Mouse (Mus musculus): ENCODE results near the gene Hgd. TPM values are rescaled to one million over a fixed set of nuclear protein-coding genes. Genes with fewer than 3 reads are reported as not detected.
A peak's percentile ranks its signal among the peaks of the same experiment; 100 is the strongest.
"Not testable (repeated sequence)": the region's sequence is repeated elsewhere in the genome, so short reads cannot be mapped to it uniquely, and the experiment has no call there.

Hgd gene
- total RNA-seq, 2 experiments from 2014 or later, result not detected

- DNase-seq, result no peak
- intact Hi-C loops (cut with DNase I), result no loop called here
Observed at GRCm38 (mm10) chr16:37622919-37623318, 43.0 kb downstream of the Hgd start.

GRCm38 (mm10) chr16:37626388-37626949 is 46.5 kb downstream of the Hgd start:
- no peak for DNase-seq
- intact Hi-C loops (cut with DNase I), result no loop called here

- intact Hi-C loops (cut with DNase I), result no loop called here
- DNase-seq, result no peak
Observed at GRCm38 (mm10) chr16:37628336-37628735, 48.4 kb downstream of the Hgd start.

- intact Hi-C loops (cut with DNase I), result no loop called here
- no peak for DNase-seq
Observed at GRCm38 (mm10) chr16:37629011-37629410, 49.1 kb downstream of the Hgd start.

GRCm38 (mm10) chr16:37634578-37634977 is 54.6 kb downstream of the Hgd start:
- no peak for DNase-seq
- intact Hi-C loops (cut with DNase I), result no loop called here

- intact Hi-C loops (cut with DNase I), result no loop called here
- no peak for DNase-seq
Observed at GRCm38 (mm10) chr16:37635095-37635494, 55.1 kb downstream of the Hgd start.

GRCm38 (mm10) chr16:37636107-37636506 is 56.2 kb downstream of the Hgd start:
- DNase-seq, result no peak
- intact Hi-C loops (cut with DNase I), result no loop called here

GRCm38 (mm10) chr16:37637802-37638201 is 57.8 kb downstream of the Hgd start:
- DNase-seq, result no peak
- intact Hi-C loops (cut with DNase I), result no loop called here

- DNase-seq; intact Hi-C loops (cut with DNase I): not testable (repeated sequence)
Observed at GRCm38 (mm10) chr16:37640522-37640921, 60.6 kb downstream of the Hgd start.

- intact Hi-C loops (cut with DNase I), result no loop called here
- no peak for DNase-seq
Observed at GRCm38 (mm10) chr16:37644486-37644885, 64.5 kb downstream of the Hgd start.

- no peak for DNase-seq
- intact Hi-C loops (cut with DNase I), result loop anchor here (5.0 kb wide), 1 partner anchor 113 kb away; no protein-coding TSS in a partner anchor
Observed at GRCm38 (mm10) chr16:37645211-37645610, 65.3 kb downstream of the Hgd start.

- intact Hi-C loops (cut with DNase I), result loop anchor here (5.0 kb wide), 1 partner anchor 113 kb away; no protein-coding TSS in a partner anchor
- DNase-seq, result no peak
Observed at GRCm38 (mm10) chr16:37645799-37646198, 65.8 kb downstream of the Hgd start.

GRCm38 (mm10) chr16:37647067-37647466 is 67.1 kb downstream of the Hgd start:
- intact Hi-C loops (cut with DNase I), result loop anchor here (5.0 kb wide), 1 partner anchor 115 kb away; no protein-coding TSS in a partner anchor
- no peak for DNase-seq

- no peak for DNase-seq
- intact Hi-C loops (cut with DNase I), result loop anchor here (5.0 kb wide), 1 partner anchor 116 kb away; no protein-coding TSS in a partner anchor
Observed at GRCm38 (mm10) chr16:37647936-37648335, 68.0 kb downstream of the Hgd start.

- no peak for DNase-seq
- intact Hi-C loops (cut with DNase I), result loop anchor here (5.0 kb wide), 1 partner anchor 117 kb away; no protein-coding TSS in a partner anchor
Observed at GRCm38 (mm10) chr16:37649068-37649467, 69.1 kb downstream of the Hgd start.

- intact Hi-C loops (cut with DNase I), result no loop called here
Observed at GRCm38 (mm10) chr16:37651467-37651866, 71.5 kb downstream of the Hgd start.

GRCm38 (mm10) chr16:37652654-37653053 is 72.7 kb downstream of the Hgd start:
- no peak for DNase-seq
- intact Hi-C loops (cut with DNase I), result no loop called here

More at GRCm38 (mm10) chr16:37651467-37651866, 71.5 kb downstream of the Hgd start:
- DNase-seq, result no peak

GRCm38 (mm10) chr16:37653058-37653457 is 73.1 kb downstream of the Hgd start:
- intact Hi-C loops (cut with DNase I), result no loop called here
- DNase-seq, result no peak

- intact Hi-C loops (cut with DNase I), result no loop called here
Observed at GRCm38 (mm10) chr16:37653731-37654657, 74.0 kb downstream of the Hgd start, which contains the start of gene Ndufb4. Gene Ndufb4, minus strand, starts transcription at chr16:37654453.

GRCm38 (mm10) chr16:37654831-37655455 is 75.0 kb downstream of the Hgd start:
- no peak for DNase-seq
- intact Hi-C loops (cut with DNase I), result no loop called here

More at GRCm38 (mm10) chr16:37653731-37654657, 74.0 kb downstream of the Hgd start, which contains the start of gene Ndufb4:
- DNase-seq, result peak; percentile 87 to 95

Data from gastrocnemius, postnatal 36 days (tissue).